22 mouse cellular contexts compared by ENCODE assay signal in genomic region chr4:137717005-137717404, GRCm38 (mm10). TPM values are rescaled to one million over a fixed set of nuclear protein-coding genes. Genes with fewer than 3 reads are reported as not detected.
DNase-seq lines count a peak whose midpoint lies in the region; ATAC-seq lines count a peak whose summit lies in the region.
"Had no signal": no experiment of that assay in that cellular context is flagged by ENCODE, and none has a peak within 500 bp of the region (broad histone marks: within the 10 kb centered on the region; RNA-seq: fewer than 3 reads in every experiment).

No protein-coding gene starts in this region.

- 0 out of 2 replicates have a peak overlapping the region, but pooled peaks have one; percentile 8 for H3K9ac ChIP-seq in hindbrain, embryonic 13.5 days
- no peak overlapping the region for H3K9ac ChIP-seq in hindbrain, embryonic 12.5 days
- no peak overlapping the region for H3K9ac ChIP-seq in stomach, embryonic 15.5 days
- H3K9ac ChIP-seq: forebrain, embryonic 15.5 days; limb, embryonic 15.5 days; liver, embryonic 14.5 days; lung, embryonic 14.5 days; midbrain, embryonic 12.5 days had no signal

- no peak overlapping the region for H3K4me2 ChIP-seq in hindbrain, embryonic 13.5 days
- H3K4me2 ChIP-seq in hindbrain, embryonic 12.5 days (replicated peaks): no peak overlapping the region
- no peak overlapping the region for H3K4me2 ChIP-seq in stomach, embryonic 15.5 days
- H3K4me2 ChIP-seq: forebrain, embryonic 15.5 days; limb, embryonic 15.5 days; lung, embryonic 14.5 days; midbrain, embryonic 12.5 days had no signal

- H3K27ac ChIP-seq in hindbrain, embryonic 13.5 days: no peak overlapping the region
- no peak overlapping the region for H3K27ac ChIP-seq in hindbrain, embryonic 12.5 days
- H3K27ac ChIP-seq in stomach, embryonic 15.5 days: no peak overlapping the region
- H3K27ac ChIP-seq: forebrain, embryonic 15.5 days; layer of hippocampus, adult 2 months; limb, embryonic 15.5 days; liver, embryonic 14.5 days; midbrain, embryonic 12.5 days had no signal

- DNase-seq in adrenal gland, adult 8-10 months: peak; percentile 80
- DNase-seq in adrenal gland, postnatal 25 days: peak; percentile 64
- DNase-seq in Muller cell, postnatal 12 days (ENCODE audit: inconsistent ontology term): no peak
- DNase-seq in frontal cortex, postnatal 36 days (ENCODE audit: low spot score in 2 of 2): no peak
- DNase-seq: cerebellum, adult 11 months; cerebellum, postnatal 10 days; gastrocnemius, postnatal 10 days; heart, adult 11 months; kidney, postnatal 25 days; layer of hippocampus, postnatal 36 days; lung, embryonic 14.5 days; right cerebral cortex, postnatal 14 days; thymus, postnatal 36 days had no signal

- WGBS in hindbrain, embryonic 13.5 days: 63% methylated on average over 7 of the region's 7 CpGs
- WGBS in hindbrain, embryonic 12.5 days: 57% methylated on average over 7 of the region's 7 CpGs
- WGBS in stomach, embryonic 15.5 days: 58% methylated on average over 7 of the region's 7 CpGs

- H3K27me3 ChIP-seq in hindbrain, embryonic 13.5 days: peaks cover 28% of the 10 kb centered on the region; the same call in 1 of the 2 replicates
- peaks cover 15% of the 10 kb centered on the region for H3K27me3 ChIP-seq in hindbrain, embryonic 12.5 days
- no peaks in the 10 kb centered on the region for H3K27me3 ChIP-seq in stomach, embryonic 15.5 days (replicated peaks)
- H3K27me3 ChIP-seq: forebrain, embryonic 15.5 days had no signal

- peaks cover 22% of the 10 kb centered on the region for H3K4me1 ChIP-seq in hindbrain, embryonic 13.5 days (replicated peaks)
- H3K4me1 ChIP-seq in hindbrain, embryonic 12.5 days: peaks cover 31% of the 10 kb centered on the region
- peaks cover 45% of the 10 kb centered on the region for H3K4me1 ChIP-seq in stomach, embryonic 15.5 days

- H3K4me3 ChIP-seq in hindbrain, embryonic 13.5 days: no peak overlapping the region
- H3K4me3 ChIP-seq in hindbrain, embryonic 12.5 days: no peak overlapping the region
- H3K4me3 ChIP-seq in stomach, embryonic 15.5 days (replicated peaks): no peak overlapping the region
- H3K4me3 ChIP-seq: embryonic facial prominence, embryonic 10.5 days; forebrain, embryonic 15.5 days; layer of hippocampus, adult 2 months; limb, embryonic 15.5 days; midbrain, embryonic 12.5 days had no signal

- no peaks in the 10 kb centered on the region for H3K9me3 ChIP-seq in hindbrain, embryonic 13.5 days
- H3K9me3 ChIP-seq in hindbrain, embryonic 12.5 days (replicated peaks): no peaks in the 10 kb centered on the region
- H3K9me3 ChIP-seq in stomach, embryonic 15.5 days: no peaks in the 10 kb centered on the region
- H3K9me3 ChIP-seq: embryonic facial prominence, embryonic 10.5 days; forebrain, embryonic 15.5 days; limb, embryonic 15.5 days; midbrain, embryonic 12.5 days had no signal

- ATAC-seq in hindbrain, embryonic 13.5 days (ENCODE audit: low FRiP score): no peak
- no peak for ATAC-seq in hindbrain, embryonic 12.5 days (ENCODE audit: low FRiP score)
- ATAC-seq in stomach, embryonic 15.5 days (ENCODE audit: insufficient read depth, low FRiP score, low read depth): peak; percentile 23; the same call in 1 of the 2 replicates
- ATAC-seq: forebrain, embryonic 15.5 days had no signal

- H3K36me3 ChIP-seq in hindbrain, embryonic 13.5 days: peaks cover 17% of the 10 kb centered on the region
- peaks cover 3% of the 10 kb centered on the region; the same call in 1 of the 2 replicates for H3K36me3 ChIP-seq in hindbrain, embryonic 12.5 days
- no peaks in the 10 kb centered on the region for H3K36me3 ChIP-seq in stomach, embryonic 15.5 days
- H3K36me3 ChIP-seq: embryonic facial prominence, embryonic 10.5 days; forebrain, embryonic 15.5 days; limb, embryonic 15.5 days; midbrain, embryonic 12.5 days had no signal

RNA-seq across cellular contexts. Expression of gene Rap1gap, which starts 52.5 kb away (rescaled TPM):
- 39.2 and 39.9 TPM in 2 replicates for polyA plus RNA-seq in hindbrain, embryonic 13.5 days (2015; fragmentation: Nextera tagmentation; extraction: Ambion mirVana)
- polyA plus RNA-seq in hindbrain, embryonic 12.5 days (2016; fragmentation: Nextera tagmentation; extraction: Ambion mirVana): 17.1 and 19.8 TPM in 2 replicates
- 100 to 1,000 TPM; 108 to 376 (median 251) TPM for total RNA-seq in adrenal gland, adult 8-10 months (2022)
- total RNA-seq in adrenal gland, postnatal 25 days (2021): 97.3 and 130 TPM in 2 replicates
- polyA plus RNA-seq in stomach, embryonic 15.5 days (2015; fragmentation: Nextera tagmentation; extraction: Ambion mirVana): 59.1 and 73.0 TPM in 2 replicates

Comparison
In these comparisons a context has a peak if more than half of its experiments do, and no peak if none do; other contexts are left out.
1. DNase-seq: peak in adrenal gland, adult 8-10 months (single experiment) and adrenal gland, postnatal 25 days (single experiment); none in Muller cell, postnatal 12 days (single experiment) and frontal cortex, postnatal 36 days (0 of 2).